Mouse (Mus musculus) MEL (cell line): ENCODE data around the gene Homer3. TPM values are rescaled to one million over a fixed set of nuclear protein-coding genes. Genes with fewer than 3 reads are reported as not detected.

Experiments used
- DNase-seq: peaks from one replicate; pipeline ENCODE4 v3.0.0; 2011; ENCODE audit warnings: low read depth, low spot score
- H3K27ac ChIP-seq: 2 replicates; pipeline ENCODE4 v1.5.1; 2012; ENCODE audit warnings: low read depth, mild to moderate bottlenecking, control low read depth, low read length, moderate library complexity; ENCODE audit not compliant: control insufficient read depth
- H3K27me3 ChIP-seq, 2 experiments: fragments of 150-350 bp in 1 of 2; sonication (generic) in 1 of 2; 2 replicates each; pipeline ENCODE4 v1.6.1; 2012; ENCODE audit warnings: low read length in 2 of 2, mild to moderate bottlenecking in 2 of 2, improper control_type of control experiment in 1 of 2, moderate library complexity in 1 of 2; ENCODE audit not compliant: insufficient read depth in 2 of 2, control insufficient read depth in 1 of 2
- H3K36me3 ChIP-seq, 2 experiments: 2 replicates each; pipeline ENCODE4 v1.6.1; 2012 to 2014; ENCODE audit warnings: low read length in 2 of 2, improper control_type of control experiment in 1 of 2, inconsistent platforms in 1 of 2, mild to moderate bottlenecking in 1 of 2; ENCODE audit not compliant: insufficient read depth in 2 of 2, control insufficient read depth in 1 of 2
- H3K4me1 ChIP-seq, 2 experiments: fragments of 150-350 bp in 1 of 2; sonication (generic) in 1 of 2; 2 replicates each; pipeline ENCODE4 v1.6.1; 2012; ENCODE audit warnings: low read length in 2 of 2, improper control_type of control experiment in 1 of 2, mild to moderate bottlenecking in 1 of 2; ENCODE audit not compliant: insufficient read depth in 2 of 2, control insufficient read depth in 1 of 2
- H3K4me3 ChIP-seq, 2 experiments: fragments of 150-350 bp in 1 of 2; sonication (generic) in 1 of 2; 2 replicates each; pipeline ENCODE4 v1.5.1; 2012; ENCODE audit warnings: low read depth in 2 of 2, low read length in 2 of 2, mild to moderate bottlenecking in 2 of 2, moderate library complexity in 2 of 2, control low read depth in 1 of 2, improper control_type of control experiment in 1 of 2; ENCODE audit not compliant: control insufficient read depth in 1 of 2, insufficient read depth in 1 of 2
- H3K79me2 ChIP-seq: 2 replicates; pipeline ENCODE4 v1.6.1; 2012; ENCODE audit warnings: mild to moderate bottlenecking, low read length, moderate library complexity; ENCODE audit not compliant: control insufficient read depth, poor library complexity, insufficient read depth
- H3K9ac ChIP-seq: 2 replicates; pipeline ENCODE4 v1.6.1; 2012; ENCODE audit warnings: low read depth, mild to moderate bottlenecking, control low read depth, low read length, moderate library complexity; ENCODE audit not compliant: control insufficient read depth, poor library complexity, severe bottlenecking
- H3K9me3 ChIP-seq: fragments of 150-350 bp; sonication (generic); replicated peaks from 2 replicates; pipeline ENCODE4 v1.6.1; 2012; ENCODE audit warnings: mild to moderate bottlenecking, low read length, improper control_type of control experiment, moderate library complexity; ENCODE audit not compliant: insufficient read depth
- CHD2 ChIP-seq: IDR thresholded peaks from 2 replicates; pipeline ENCODE4 v1.6.1; 2011; ENCODE audit warnings: low read length, improper control_type of control experiment
- CTCF ChIP-seq, 3 experiments: IDR thresholded peaks in 2 of 3; conservative IDR thresholded peaks in 1 of 3; 2 replicates each; pipeline ENCODE4 v1.5.1; 2011 to 2012; ENCODE audit warnings: low read length in 3 of 3, low read depth in 2 of 3, mild to moderate bottlenecking in 2 of 3, improper control_type of control experiment in 1 of 3, inconsistent platforms in 1 of 3, mixed read lengths in 1 of 3, moderate library complexity in 1 of 3; ENCODE audit not compliant: control insufficient read depth in 1 of 3, insufficient read depth in 1 of 3, poor library complexity in 1 of 3, severe bottlenecking in 1 of 3
- GATA1 ChIP-seq: IDR thresholded peaks from 2 replicates; pipeline ENCODE4 v1.6.1; 2011; ENCODE audit warnings: low read depth, low read length, improper control_type of control experiment
- JUND ChIP-seq: IDR thresholded peaks from 2 replicates; pipeline ENCODE4 v1.6.1; 2011; ENCODE audit warnings: low read depth, mild to moderate bottlenecking, improper control_type of control experiment, low read length
- MAFK ChIP-seq: IDR thresholded peaks from 2 replicates; pipeline ENCODE4 v1.6.1; 2011; ENCODE audit warnings: low read depth, mild to moderate bottlenecking, low read length, improper control_type of control experiment, borderline replicate concordance
- MAX ChIP-seq: IDR thresholded peaks from 2 replicates; pipeline ENCODE4 v1.6.1; 2011; ENCODE audit warnings: low read length, improper control_type of control experiment
- RAD21 ChIP-seq: IDR thresholded peaks from 2 replicates; pipeline ENCODE4 v1.6.1; 2011; ENCODE audit warnings: mild to moderate bottlenecking, low read depth, low read length, improper control_type of control experiment
- ZC3H11A ChIP-seq: IDR thresholded peaks from 2 replicates; pipeline ENCODE4 v1.6.1; 2012; ENCODE audit warnings: low read depth, mild to moderate bottlenecking, inconsistent platforms, low read length, improper control_type of control experiment
- ZMIZ1 ChIP-seq: IDR thresholded peaks from 2 replicates; pipeline ENCODE4 v1.6.1; 2012; ENCODE audit warnings: low read depth, mild to moderate bottlenecking, inconsistent platforms, low read length, improper control_type of control experiment, moderate library complexity
- polyA plus RNA-seq, 2 experiments: library from polyadenylated mRNA; stranded (reverse) in 1 of 2; unstranded in 1 of 2; fragments of >175 nt in 1 of 2; fragments of >200 nt in 1 of 2; gene quantifications; 2 replicates each; pipeline versions ENCODE4 v1.2.1 to v1.2.4; 2012; ENCODE audit warnings: low replicate concordance in 2 of 2, low read depth in 1 of 2; ENCODE audit not compliant: insufficient read length in 2 of 2, insufficient read depth in 1 of 2, missing spikeins in 1 of 2
- total RNA-seq: library from RNA; depleted of rRNA; stranded (reverse); fragments of 300-350 nt; gene quantifications from 2 replicates; pipeline ENCODE4 v1.2.3, GENCODE M21; 2012

Homer3 gene
- total and polyA plus RNA-seq, 3 experiments, result 12.2 to 22.8 TPM; not detected in 1

- peak; percentile 84 for TF ChIP-seq CHD2
- no peak for TF ChIP-seq GATA1
- no peak for TF ChIP-seq ZC3H11A
- no peak for TF ChIP-seq JUND
- TF ChIP-seq ZMIZ1, result 0 out of 2 replicates have a peak, but pooled peaks have one; percentile 28
- TF ChIP-seq, all 39 proteins: peak for 14
Observed at GRCm38 (mm10) chr8:70315624-70316510, 33.2 kb downstream of the Homer3 start, which contains the start of gene Cers1 (continued).

GRCm38 (mm10) chr8:70316511-70317504 is 34.2 kb downstream of the Homer3 start:
- Histone ChIP-seq H3K4me3 (peak overlapping the region; percentile 80 to 99), H3K4me1 (peaks cover 2 to 6% of the 10 kb centered on the region in 2 experiments; a peak in 3 of 4 replicates), H3K79me2 (peaks cover 1% of the 10 kb centered on the region; the same call in 1 of the 2 replicates), H3K27me3 (no peaks in the 10 kb centered on the region), H3K9me3 (no peaks in the 10 kb centered on the region), H3K27ac (no peak overlapping the region), H3K9ac (peak overlapping the region; percentile 81), H3K36me3 (no peaks in the 10 kb centered on the region; a peak in 1 of 4 replicates)
- no peak for DNase-seq
- TF ChIP-seq MAFK, result no peak
- no peak for TF ChIP-seq MAX
- peak in 1 of 3 experiments; percentile 11; a peak in 1 of 6 replicates for TF ChIP-seq CTCF (IDR thresholded peaks at IDR 0.05 in 2 of 3, conservative IDR thresholded peaks at IDR 0.05 in 1 of 3; ENCODE audit: control insufficient read depth in 1 of 3, insufficient read depth in 1 of 3, low read depth in 2 of 3, low read length in 3 of 3, poor library complexity in 1 of 3, severe bottlenecking in 1 of 3)
- TF ChIP-seq RAD21, result peak; percentile 13

GRCm38 (mm10) chr8:70317872-70318271 is 35.2 kb downstream of the Homer3 start:
- H3K36me3 ChIP-seq, result no peaks in the 10 kb centered on the region; a peak in 1 of 4 replicates
- peaks cover 2 to 6% of the 10 kb centered on the region in 2 experiments; a peak in 3 of 4 replicates for H3K4me1 ChIP-seq
- H3K79me2 ChIP-seq, result peaks cover 1% of the 10 kb centered on the region; the same call in 1 of the 2 replicates
- no peaks in the 10 kb centered on the region for H3K27me3 ChIP-seq
- no peak for TF ChIP-seq JUND
- H3K4me3 ChIP-seq, result no peak overlapping the region
- no peak for DNase-seq
- no peaks in the 10 kb centered on the region for H3K9me3 ChIP-seq
- no peak overlapping the region for H3K9ac ChIP-seq
- no peak overlapping the region for H3K27ac ChIP-seq
